Mouse (Mus musculus): ENCODE data around the gene H2-Eb1.

The H2-Eb1 gene

DNA sequence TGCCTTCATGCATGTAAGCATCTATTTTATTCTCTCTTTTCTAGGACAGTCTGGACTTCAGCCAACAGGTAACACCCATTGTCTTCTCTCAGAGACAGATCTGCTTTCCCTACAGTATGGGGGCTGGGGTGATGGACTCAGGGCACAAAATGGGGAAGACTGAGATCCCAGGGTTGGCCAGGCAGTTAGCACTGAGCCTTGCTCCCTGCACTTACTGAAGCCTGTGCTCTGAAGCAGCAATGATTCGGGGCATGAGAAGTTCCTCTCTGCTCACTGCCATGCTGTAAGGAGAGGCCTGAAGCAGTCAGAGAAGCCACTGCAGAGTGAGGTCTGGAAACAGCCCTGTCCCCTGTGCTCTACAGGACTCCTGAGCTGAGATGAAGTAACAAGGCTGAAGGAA, 9.8 kb downstream of the H2-Eb1 start:
- no peak for DNase-seq (ENCODE audit: low read depth, low spot score)

DNA sequence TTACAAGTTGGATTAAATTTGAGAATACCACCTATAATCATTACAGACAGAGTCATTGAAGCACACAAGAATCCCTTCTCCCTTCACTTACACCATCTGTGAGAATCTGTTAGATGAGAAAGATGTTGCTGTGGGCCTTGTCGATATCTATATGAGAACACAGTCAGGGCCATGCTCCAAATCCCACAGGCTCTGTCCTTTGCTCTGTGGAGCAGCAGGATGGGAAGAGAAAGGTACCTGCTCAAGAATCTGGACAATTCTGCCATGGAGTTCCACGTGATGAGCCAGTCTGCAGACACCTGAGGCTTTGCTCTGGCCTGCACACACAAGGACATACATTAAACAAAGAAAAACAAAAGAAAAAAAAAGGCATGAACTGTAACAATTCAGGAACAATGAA, 11.0 kb downstream of the H2-Eb1 start:
- no peak for DNase-seq (ENCODE audit: low read depth, low spot score)

DNA sequence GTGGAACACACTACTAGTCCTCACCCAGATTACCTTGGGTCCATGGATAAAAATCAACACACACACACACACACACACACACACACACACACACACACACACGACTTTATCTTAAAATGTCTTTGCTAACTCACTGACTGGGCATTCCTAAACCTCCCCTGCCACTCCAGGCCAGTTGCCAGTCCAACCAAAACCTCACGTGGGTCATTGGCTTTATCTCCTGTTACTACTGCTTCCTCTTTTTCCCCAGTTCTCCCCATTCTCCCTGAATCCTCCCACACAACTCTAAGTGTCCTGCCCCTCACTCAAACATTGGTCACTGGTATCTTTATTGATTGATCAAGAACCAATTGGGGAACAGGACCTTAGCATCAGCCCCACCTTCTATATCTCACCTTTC, 11.6 kb downstream of the H2-Eb1 start:
- no peak for DNase-seq (ENCODE audit: low read depth, low spot score)

DNA sequence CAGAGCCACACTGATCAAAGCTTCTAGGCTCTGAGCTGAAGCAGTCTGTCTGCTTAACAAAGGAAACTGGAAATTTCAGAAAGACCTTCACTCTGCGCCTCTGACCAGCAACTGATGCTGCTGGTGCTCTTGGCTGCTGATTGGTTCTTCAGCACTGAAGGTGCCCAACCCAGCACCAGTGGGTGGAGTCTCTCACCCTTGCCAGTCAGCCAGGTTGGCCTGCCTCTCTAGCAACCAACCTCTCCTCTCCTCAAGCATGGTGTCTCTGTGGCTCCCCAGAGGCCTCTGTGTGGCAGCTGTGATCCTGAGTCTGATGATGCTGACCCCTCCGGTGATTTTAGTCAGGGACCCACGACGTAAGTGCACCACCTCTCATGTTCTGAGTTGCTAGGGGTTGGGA, 19.8 kb downstream of the H2-Eb1 start, which contains the start of gene H2-Eb2:
TSS of gene H2-Eb2 (plus strand) at position 230 of the 400 bp plus-strand sequence.
- DNase-seq (ENCODE audit: low read depth, low spot score) = no peak

DNA sequence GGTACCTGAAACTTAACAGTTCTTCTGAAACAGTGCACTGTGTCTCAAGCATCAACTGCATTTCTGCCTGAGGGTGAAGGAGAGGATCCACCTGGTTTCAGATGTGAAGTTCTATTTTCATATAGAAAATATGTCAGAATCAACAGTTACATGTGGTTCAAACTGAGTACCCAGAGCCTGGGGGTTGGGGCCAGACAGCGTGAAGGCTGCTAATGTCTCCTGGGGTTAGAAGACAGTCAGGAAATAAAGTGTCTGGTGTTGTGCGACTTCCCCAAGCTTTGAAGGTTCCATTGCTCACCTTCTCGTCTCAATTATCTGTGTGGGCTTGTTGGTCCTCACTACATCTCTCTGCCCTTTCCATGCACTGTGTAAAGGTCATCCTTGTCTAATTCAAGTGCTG, 20.7 kb downstream of the H2-Eb1 start:
- no peak for DNase-seq (ENCODE audit: low read depth, low spot score)

DNA sequence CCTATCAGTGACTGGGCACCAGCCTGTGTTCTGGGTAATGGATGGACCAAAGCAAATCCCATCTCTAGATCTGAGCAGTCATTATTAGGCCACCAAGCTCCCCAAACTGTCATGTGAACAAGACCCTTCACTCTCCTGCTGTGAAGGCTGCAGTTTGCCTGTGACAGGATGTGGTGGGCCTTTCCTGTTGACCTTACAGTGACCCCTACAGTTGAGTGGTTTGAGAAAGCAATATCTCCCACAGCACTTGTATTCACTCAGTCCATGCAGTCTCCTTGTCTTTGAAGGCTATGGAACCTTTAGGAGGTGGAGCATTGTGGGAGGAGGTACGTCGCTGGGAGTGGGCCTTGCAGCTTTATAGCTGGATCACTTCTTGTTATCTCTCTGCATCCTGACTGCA, 24.1 kb downstream of the H2-Eb1 start:
- DNase-seq (ENCODE audit: low read depth, low spot score) = no peak

DNA sequence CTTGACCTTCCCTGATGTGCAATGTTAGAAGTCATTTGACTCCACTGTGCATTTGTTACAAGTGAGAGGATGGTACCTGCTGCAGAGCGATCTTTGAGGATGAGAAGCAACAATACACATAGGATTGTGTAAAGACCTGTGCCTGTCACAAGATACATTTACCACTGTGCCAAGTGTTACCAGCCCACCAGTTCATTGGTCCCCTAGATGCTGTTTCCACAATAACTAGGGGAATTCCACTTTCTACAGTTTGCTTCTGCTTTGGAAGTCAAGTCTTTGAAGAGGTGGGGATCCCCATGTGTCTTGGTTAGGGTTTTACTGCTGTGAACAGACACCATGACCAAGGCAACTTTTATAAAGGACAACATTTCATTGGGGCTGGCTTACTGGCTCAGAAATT, 25.5 kb downstream of the H2-Eb1 start:
- no peak for DNase-seq (ENCODE audit: low read depth, low spot score)

DNA sequence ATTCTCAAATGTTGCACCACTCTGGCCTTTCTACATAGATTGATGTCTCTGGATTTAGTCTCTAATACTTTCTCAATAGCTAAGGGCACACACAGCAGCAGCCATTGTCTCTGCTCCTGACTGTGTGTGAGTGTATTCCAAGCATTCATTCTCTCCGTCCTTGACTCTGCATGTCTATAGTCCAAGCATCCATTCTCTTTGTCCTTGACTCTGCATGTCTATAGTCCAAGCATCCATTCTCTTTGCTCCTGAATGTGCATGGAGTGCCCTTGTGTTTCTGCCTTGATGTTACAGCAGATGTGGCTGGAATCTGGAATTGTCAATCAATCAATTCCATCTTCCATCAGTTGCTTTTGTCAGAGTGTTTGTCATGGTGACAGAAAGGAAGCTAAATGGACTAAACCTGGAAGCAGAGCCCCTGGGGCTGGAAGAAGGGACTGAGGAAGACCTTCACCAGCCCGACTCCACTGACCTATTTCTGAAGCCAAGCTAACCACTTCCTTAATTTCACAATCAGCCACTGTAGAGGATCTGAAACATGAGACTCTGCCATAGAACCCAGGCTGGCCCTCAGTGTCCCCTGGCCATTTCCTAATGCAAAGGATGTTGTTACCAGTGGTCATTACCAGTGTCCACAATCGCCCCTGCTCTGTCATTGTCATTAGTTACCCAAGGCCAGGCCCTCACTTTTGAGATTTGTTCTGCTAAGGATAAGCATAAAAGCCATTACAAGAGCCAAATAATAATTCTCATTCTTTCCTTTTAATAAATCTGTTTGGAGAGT, 35.1 kb downstream of the H2-Eb1 start:
- DNase-seq (ENCODE audit: low read depth, low spot score) = no peak

DNA sequence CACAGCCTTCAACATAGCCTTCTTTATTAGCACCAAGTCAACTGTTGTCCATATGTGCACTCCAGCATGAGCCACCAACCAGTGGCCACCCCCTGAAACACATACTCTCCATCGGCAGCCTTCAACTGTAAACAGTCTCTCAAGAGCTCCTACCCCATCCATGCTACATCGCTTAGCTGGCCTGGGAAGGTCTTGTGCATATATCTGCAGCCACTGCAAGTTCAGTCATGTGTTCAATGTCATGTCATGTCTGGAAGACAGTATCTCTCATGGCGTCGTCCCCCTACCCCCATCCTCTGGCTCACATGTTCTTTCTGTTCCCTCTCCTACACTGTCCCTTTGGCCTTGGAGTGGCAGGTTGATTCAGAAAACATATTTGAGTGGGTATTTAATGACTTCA, 39.2 kb downstream of the H2-Eb1 start:
- DNase-seq (ENCODE audit: low read depth, low spot score) = no peak

DNA sequence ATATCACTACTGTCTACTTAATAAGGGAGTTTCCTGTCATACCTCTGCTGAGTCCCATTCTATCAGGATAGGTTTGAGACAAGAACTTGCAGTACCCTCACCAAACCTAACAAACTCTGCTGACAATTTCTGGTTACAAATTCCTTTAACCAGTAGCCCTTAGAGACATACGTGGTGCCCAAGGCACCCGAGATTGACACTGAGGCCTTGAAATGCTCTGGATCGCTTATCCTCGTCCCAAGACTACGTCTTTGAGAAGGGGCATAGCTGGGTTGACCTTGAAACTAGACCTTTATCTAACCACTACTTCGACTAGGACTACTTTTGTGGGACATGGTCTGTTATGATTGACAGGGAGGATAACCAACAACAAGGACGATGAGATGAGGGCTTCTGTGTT, 39.8 kb downstream of the H2-Eb1 start:
- no peak for DNase-seq (ENCODE audit: low read depth, low spot score)

DNA sequence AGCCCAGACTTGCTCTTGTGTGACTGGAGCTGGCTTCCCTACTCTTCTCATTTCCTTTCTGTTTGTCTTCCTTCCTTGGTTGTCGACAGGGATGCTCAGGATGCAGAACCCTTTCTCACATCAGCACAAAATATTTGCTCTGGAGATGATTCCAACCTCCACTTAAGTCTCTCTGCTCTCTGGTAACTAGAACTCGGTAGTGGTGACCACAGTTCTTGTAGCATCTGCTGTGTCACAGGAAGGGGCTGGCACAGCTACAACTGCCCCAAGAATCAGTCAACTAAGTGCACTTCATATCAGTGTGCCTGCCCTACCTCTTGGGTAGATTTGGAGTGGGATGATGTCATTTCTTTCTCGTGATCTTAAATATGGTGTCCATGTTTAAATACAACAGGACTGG, 40.4 kb downstream of the H2-Eb1 start:
- DNase-seq (ENCODE audit: low read depth, low spot score) = no peak

DNA sequence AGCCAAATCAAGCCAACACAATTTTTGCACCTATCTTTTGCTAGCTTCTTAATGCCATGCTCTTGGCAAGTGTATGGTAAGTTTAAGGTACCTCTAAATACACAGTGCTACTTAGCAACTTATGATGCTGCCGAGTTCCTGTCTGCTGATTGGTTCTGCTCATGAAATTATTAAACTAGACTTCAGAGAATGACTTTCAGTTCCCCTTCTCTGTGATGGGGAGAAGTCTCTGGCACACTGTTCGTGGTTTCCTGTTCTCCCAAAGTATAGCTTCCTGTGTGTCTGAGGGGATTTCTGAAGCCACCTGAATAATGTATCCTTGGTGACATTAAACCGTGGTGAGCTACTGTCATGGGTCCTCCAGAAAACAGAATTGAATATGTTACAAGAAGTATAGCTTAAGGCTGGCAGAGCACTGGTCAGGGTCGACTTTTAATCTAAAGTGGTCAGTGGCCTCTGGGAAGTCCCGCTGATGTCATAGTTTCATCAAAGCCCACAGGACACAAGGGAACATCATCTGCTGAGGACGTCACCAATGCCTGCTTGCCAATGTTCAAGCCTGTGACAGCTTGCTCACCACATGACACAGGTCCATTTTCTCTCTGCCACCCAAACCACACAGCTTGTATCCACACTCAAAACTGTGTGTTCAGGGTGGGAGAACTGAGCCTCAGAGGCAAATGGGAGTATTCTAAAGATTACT, 42.1 kb downstream of the H2-Eb1 start:
- no peak for DNase-seq (ENCODE audit: low read depth, low spot score)

DNA sequence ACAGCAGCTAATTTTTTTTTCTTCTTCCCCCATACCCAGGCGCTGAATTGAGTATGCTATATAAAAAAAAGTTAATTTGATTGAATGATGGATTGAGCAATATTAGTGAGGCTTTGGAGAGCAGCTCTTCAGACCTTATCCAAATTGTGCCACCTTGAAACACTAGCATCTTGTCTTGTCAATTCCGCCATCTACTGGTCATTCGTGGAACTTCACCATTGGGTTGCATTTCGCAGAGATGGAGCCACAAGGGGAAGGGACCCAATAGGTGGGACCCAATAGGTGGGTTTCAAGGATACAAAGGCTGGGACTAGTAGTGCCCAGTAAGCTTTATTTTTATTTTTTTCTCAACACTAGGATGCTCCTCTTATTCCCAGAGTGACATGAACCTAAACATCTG, 43.8 kb downstream of the H2-Eb1 start:
- DNase-seq (ENCODE audit: low read depth, low spot score) = peak; percentile 46

DNA sequence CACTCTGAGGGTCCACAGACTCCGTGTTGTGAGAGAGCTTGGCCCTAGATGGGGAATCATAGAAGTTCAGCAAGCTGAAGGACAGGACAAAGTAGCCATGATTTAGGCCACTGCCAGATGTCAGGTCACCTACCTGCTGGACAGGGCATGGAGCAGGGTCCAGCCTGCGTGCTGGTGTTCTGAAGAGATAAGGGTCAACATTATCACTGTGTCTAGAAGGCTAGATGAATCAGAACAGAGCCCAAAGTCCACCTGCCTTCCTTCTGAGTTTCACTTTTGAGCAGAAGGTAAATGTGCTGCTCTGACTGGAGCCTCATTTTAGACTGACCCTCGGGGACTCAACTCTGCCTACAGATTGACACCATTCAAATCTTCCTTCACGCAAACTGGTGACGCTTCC, 48.9 kb downstream of the H2-Eb1 start, which contains the start of gene Btnl2:
TSS of gene Btnl2 (plus strand) at position 284 of the 400 bp plus-strand sequence.
- DNase-seq (ENCODE audit: low read depth, low spot score) = no peak

DNA sequence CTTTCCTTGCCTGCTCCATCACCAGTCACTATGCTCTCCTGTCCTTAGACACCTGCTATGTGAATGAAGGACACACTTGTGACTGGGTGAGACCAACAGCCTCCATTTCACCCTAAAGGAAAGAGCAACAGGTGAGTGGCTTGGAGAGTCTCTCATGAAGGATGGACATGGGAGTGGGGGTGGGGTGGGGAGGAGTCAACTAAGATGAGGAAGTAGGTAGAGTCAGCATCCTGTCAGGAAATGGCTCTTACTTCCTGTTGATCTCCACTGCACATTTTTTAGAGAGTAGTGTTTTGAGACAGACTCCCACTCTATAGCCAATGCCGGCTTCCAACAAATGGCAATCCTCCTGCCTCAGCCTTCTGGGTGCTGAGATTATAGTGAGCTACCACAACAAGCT, 49.3 kb downstream of the H2-Eb1 start:
- DNase-seq (ENCODE audit: low read depth, low spot score) = no peak

DNA sequence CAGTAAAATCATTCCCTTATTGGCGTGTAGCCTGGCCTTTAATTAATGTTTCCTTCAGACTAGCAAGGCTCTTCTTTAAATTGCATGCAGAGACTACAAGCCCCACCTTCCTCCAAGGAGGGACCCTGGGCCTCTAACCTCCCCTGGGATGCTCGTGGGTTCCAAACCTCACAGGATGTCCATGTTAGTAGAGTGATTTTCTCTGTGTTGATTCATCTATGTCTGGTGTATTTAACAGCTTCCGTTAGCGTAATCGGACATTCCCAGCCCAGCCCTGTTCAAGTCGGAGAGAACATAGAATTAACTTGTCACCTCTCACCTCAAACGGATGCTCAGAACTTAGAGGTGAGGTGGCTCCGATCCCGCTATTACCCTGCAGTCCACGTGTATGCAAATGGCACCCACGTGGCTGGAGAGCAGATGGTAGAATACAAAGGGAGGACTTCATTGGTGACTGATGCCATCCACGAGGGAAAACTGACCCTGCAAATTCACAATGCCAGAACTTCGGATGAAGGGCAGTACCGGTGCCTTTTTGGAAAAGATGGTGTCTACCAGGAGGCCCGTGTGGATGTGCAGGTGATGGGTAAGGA, 57.4 kb downstream of the H2-Eb1 start:
- DNase-seq (ENCODE audit: low read depth, low spot score) = no peak

DNA sequence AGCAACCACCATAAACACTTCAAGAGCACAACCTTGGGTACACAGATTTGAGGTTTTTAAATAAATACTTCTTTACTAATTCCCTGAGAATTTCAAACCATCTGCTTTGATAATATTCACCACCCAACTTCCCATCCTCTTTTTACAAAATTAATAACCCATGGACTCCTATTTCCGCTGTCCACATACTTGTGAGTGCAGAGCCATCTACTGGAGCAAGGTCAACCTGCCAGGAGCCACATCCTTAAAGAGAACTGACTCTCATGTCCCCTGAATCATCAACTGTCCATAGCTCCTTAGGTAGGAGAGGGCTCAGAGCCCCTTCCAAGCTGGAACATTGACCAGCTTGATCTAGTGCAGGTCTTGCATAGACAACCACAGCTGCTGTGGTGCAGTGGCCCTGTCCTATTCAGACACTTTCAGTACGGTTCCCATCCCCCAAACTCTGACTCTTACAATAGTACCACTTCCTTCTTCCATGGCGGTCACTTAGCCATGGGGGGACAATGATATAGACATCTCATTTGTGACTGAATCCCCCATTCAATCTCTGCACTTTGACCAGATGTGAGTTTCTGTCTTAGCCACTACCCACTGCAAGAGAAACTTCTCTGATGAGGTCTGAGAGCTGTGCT, 58.1 kb downstream of the H2-Eb1 start:
- DNase-seq (ENCODE audit: low read depth, low spot score) = no peak

DNA sequence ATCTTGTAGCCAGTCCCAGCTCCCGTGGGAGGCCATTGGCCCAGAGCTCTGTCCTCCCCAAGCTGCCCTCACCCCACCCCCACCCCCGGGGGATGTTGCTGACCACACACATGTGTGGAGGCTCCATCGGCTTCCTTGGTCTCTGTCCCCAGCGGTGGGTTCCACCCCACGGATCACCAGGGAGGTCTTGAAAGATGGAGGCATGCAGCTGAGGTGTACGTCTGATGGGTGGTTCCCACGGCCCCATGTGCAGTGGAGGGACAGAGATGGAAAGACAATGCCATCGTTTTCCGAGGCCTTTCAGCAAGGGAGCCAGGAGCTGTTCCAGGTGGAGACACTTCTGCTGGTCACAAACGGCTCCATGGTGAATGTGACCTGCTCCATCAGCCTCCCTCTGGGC, 59.4 kb downstream of the H2-Eb1 start:
- no peak for DNase-seq (ENCODE audit: low read depth, low spot score)

Data from retina, adult 2 months (tissue).